Mouse (Mus musculus) spleen, postnatal 4 days (tissue): ENCODE results near the gene Leo1.

Source experiments
- DNase-seq, 2 experiments: peaks; one replicate each; pipeline ENCODE4 v3.0.0; 2022; ENCODE audit warnings: low spot score in 2 of 2

The Leo1 gene

GRCm38 (mm10) chr9:75440796-75441666, at the start of gene Leo1:
TSS of gene Leo1 (plus strand) at chr9:75441524.
- peak; percentile 84 to 89 for DNase-seq

- DNase-seq = no peak
Observed at GRCm38 (mm10) chr9:75393251-75393650, 48.1 kb upstream of the Leo1 start.

GRCm38 (mm10) chr9:75395971-75396370, 45.4 kb upstream of the Leo1 start:
- DNase-seq = no peak

GRCm38 (mm10) chr9:75399069-75399468, 42.3 kb upstream of the Leo1 start:
- no peak for DNase-seq

- no peak for DNase-seq
Observed at GRCm38 (mm10) chr9:75400639-75401038, 40.7 kb upstream of the Leo1 start.

GRCm38 (mm10) chr9:75401593-75402504, 39.5 kb upstream of the Leo1 start:
- DNase-seq = no peak

- DNase-seq = no peak
Observed at GRCm38 (mm10) chr9:75403520-75403919, 37.8 kb upstream of the Leo1 start.

- DNase-seq = no peak
Observed at GRCm38 (mm10) chr9:75406121-75406520, 35.2 kb upstream of the Leo1 start.

- DNase-seq = peak in 1 of 2 experiments; percentile 23
Observed at GRCm38 (mm10) chr9:75407803-75408202, 33.5 kb upstream of the Leo1 start.

GRCm38 (mm10) chr9:75408204-75408826, 33.0 kb upstream of the Leo1 start:
- DNase-seq = no peak

GRCm38 (mm10) chr9:75409031-75409851, 32.1 kb upstream of the Leo1 start:
- peak; percentile 62 to 86 for DNase-seq

GRCm38 (mm10) chr9:75409852-75410378, 31.4 kb upstream of the Leo1 start, which contains the start of gene Mapk6:
TSS of gene Mapk6 (minus strand) at chr9:75410005.
- peak; percentile 97 to 99 for DNase-seq

- DNase-seq = no peak
Observed at GRCm38 (mm10) chr9:75410868-75411487, 30.3 kb upstream of the Leo1 start.

- DNase-seq = no peak
Observed at GRCm38 (mm10) chr9:75411584-75411983, 29.7 kb upstream of the Leo1 start.

- no peak for DNase-seq
Observed at GRCm38 (mm10) chr9:75413206-75413605, 28.1 kb upstream of the Leo1 start.

- peak; percentile 45 to 75 for DNase-seq
Observed at GRCm38 (mm10) chr9:75414204-75414603, 27.1 kb upstream of the Leo1 start.

GRCm38 (mm10) chr9:75422251-75422691, 19.1 kb upstream of the Leo1 start:
- DNase-seq = no peak

- no peak for DNase-seq
Observed at GRCm38 (mm10) chr9:75423683-75424082, 17.6 kb upstream of the Leo1 start.

GRCm38 (mm10) chr9:75424358-75425150, 16.8 kb upstream of the Leo1 start:
- no peak for DNase-seq
